Comparison of ENCODE assay signal across 9 mouse cellular contexts in genomic region chr7:72391323-72391722, GRCm38 (mm10).
DNase-seq lines count a peak whose midpoint lies in the region; ATAC-seq lines count a peak whose summit lies in the region.
"Had no signal": no experiment of that assay in that cellular context is flagged by ENCODE, and none has a peak within 500 bp of the region (broad histone marks: within the 10 kb centered on the region; RNA-seq: fewer than 3 reads in every experiment).

No protein-coding gene starts in this region.

- no peak overlapping the region for H3K27ac ChIP-seq in neural tube, embryonic 15.5 days (replicated peaks)
- no peak overlapping the region for H3K27ac ChIP-seq in forebrain, embryonic 10.5 days
- H3K27ac ChIP-seq: heart, embryonic 15.5 days had no signal

- H3K4me2 ChIP-seq in neural tube, embryonic 15.5 days = no peak overlapping the region
- H3K4me2 ChIP-seq: heart, embryonic 15.5 days had no signal

- no peaks in the 10 kb centered on the region for H3K4me1 ChIP-seq in neural tube, embryonic 15.5 days
- H3K4me1 ChIP-seq in forebrain, embryonic 10.5 days = no peaks in the 10 kb centered on the region
- H3K4me1 ChIP-seq: heart, embryonic 15.5 days had no signal

- no peak overlapping the region for H3K9ac ChIP-seq in neural tube, embryonic 15.5 days (replicated peaks)
- H3K9ac ChIP-seq: heart, embryonic 15.5 days had no signal

- no peaks in the 10 kb centered on the region for H3K27me3 ChIP-seq in neural tube, embryonic 15.5 days (replicated peaks)
- H3K27me3 ChIP-seq in forebrain, embryonic 10.5 days (ENCODE audit: poor library complexity, severe bottlenecking) = no peaks in the 10 kb centered on the region
- H3K27me3 ChIP-seq: heart, embryonic 15.5 days had no signal

- no peak for ATAC-seq in neural tube, embryonic 15.5 days (ENCODE audit: low FRiP score)
- ATAC-seq in megakaryocyte progenitor cell, adult 5-6 weeks (replicated peaks; ENCODE audit: poor library complexity) = peak; percentile 77
- no peak for ATAC-seq in megakaryocyte, adult 5-6 weeks (ENCODE audit: poor library complexity, severe bottlenecking)

- no peaks in the 10 kb centered on the region for H3K36me3 ChIP-seq in neural tube, embryonic 15.5 days
- no peaks in the 10 kb centered on the region for H3K36me3 ChIP-seq in forebrain, embryonic 10.5 days (replicated peaks)
- H3K36me3 ChIP-seq: heart, embryonic 15.5 days had no signal

- no peak overlapping the region for H3K4me3 ChIP-seq in neural tube, embryonic 15.5 days (replicated peaks)
- no peak overlapping the region for H3K4me3 ChIP-seq in forebrain, embryonic 10.5 days
- H3K4me3 ChIP-seq: heart, embryonic 15.5 days had no signal

- no peaks in the 10 kb centered on the region for H3K9me3 ChIP-seq in neural tube, embryonic 15.5 days (replicated peaks)
- H3K9me3 ChIP-seq in forebrain, embryonic 10.5 days = no peaks in the 10 kb centered on the region
- H3K9me3 ChIP-seq: heart, embryonic 15.5 days had no signal

- 39% methylated on average over 7 of the region's 7 CpGs for WGBS in neural tube, embryonic 15.5 days
- WGBS in forebrain, embryonic 10.5 days = 42% methylated on average over 7 of the region's 7 CpGs

- peak; percentile 26 to 45 for DNase-seq in cerebellum, postnatal 14 days
- no peak for DNase-seq in cerebellum, adult 8-10 months
- peak; percentile 41 for DNase-seq in neural tube, embryonic 10.5 days (ENCODE audit: extremely low spot score, low spot score)
- peak; percentile 39 for DNase-seq in forebrain, embryonic 10.5 days (ENCODE audit: extremely low spot score, low spot score)
- no peak for DNase-seq in left cerebral cortex, adult 8-10 months (ENCODE audit: low spot score in 2 of 2)

Comparison
In these comparisons a context has a peak if more than half of its experiments do, and no peak if none do; other contexts are left out.
1. DNase-seq: peak in cerebellum, postnatal 14 days (2 of 2), neural tube, embryonic 10.5 days (single experiment) and forebrain, embryonic 10.5 days (single experiment); none in cerebellum, adult 8-10 months (single experiment) and left cerebral cortex, adult 8-10 months (0 of 2).